In genomic region chr12:95692948-95693650, GRCm38 (mm10) we compare ENCODE assay signal across 7 mouse cellular contexts. TPM values are rescaled to one million over a fixed set of nuclear protein-coding genes. Genes with fewer than 3 reads are reported as not detected.
DNase-seq lines count a peak whose midpoint lies in the region; ATAC-seq and TF ChIP-seq lines count a peak whose summit lies in the region.

No protein-coding gene starts in this region.

- no peak for TF ChIP-seq POLR2A in limb, embryonic 14.5 days (IDR thresholded peaks at IDR 0.05; ENCODE audit: borderline replicate concordance, extremely low read depth, insufficient read depth, insufficient read length)

- H3K9me3 ChIP-seq in embryonic facial prominence, embryonic 10.5 days: no peaks in the 10 kb centered on the region
- no peaks in the 10 kb centered on the region for H3K9me3 ChIP-seq in heart, embryonic 13.5 days
- no peaks in the 10 kb centered on the region for H3K9me3 ChIP-seq in limb, embryonic 14.5 days (ENCODE audit: control insufficient read depth, low read length)

- peak overlapping the region; percentile 92 for H3K27ac ChIP-seq in left cerebral cortex, adult 2 months
- peak overlapping the region; percentile 95 for H3K27ac ChIP-seq in embryonic facial prominence, embryonic 10.5 days (replicated peaks)
- peak overlapping the region; percentile 97 for H3K27ac ChIP-seq in heart, embryonic 13.5 days (replicated peaks)
- H3K27ac ChIP-seq in limb, embryonic 14.5 days (replicated peaks; ENCODE audit: low read depth, low read length): peak overlapping the region; percentile 94

- DNase-seq in left cerebral cortex, adult 2 months (ENCODE audit: extremely low spot score in 1 of 2, low spot score in 2 of 2): peak; percentile 14 to 28
- no peak for DNase-seq in left cerebral cortex, postnatal 4 days
- DNase-seq in embryonic facial prominence, embryonic 10.5 days (ENCODE audit: low spot score): peak; percentile 46
- DNase-seq in limb, embryonic 14.5 days (ENCODE audit: low spot score): no peak
- peak; percentile 35 for DNase-seq in right cerebral cortex, postnatal 25 days
- no peak for DNase-seq in T-cell, adult 2 months (ENCODE audit: low spot score)

- no peaks in the 10 kb centered on the region for H3K36me3 ChIP-seq in embryonic facial prominence, embryonic 10.5 days (replicated peaks)
- no peaks in the 10 kb centered on the region for H3K36me3 ChIP-seq in heart, embryonic 13.5 days
- H3K36me3 ChIP-seq in limb, embryonic 14.5 days (ENCODE audit: control insufficient read depth, insufficient read depth, low read length): no peaks in the 10 kb centered on the region

- peak overlapping the region; percentile 86 for H3K4me2 ChIP-seq in heart, embryonic 13.5 days
- peak overlapping the region; percentile 83 for H3K4me2 ChIP-seq in limb, embryonic 14.5 days (replicated peaks; ENCODE audit: low read depth, low read length, severe bottlenecking)

- H3K27me3 ChIP-seq in embryonic facial prominence, embryonic 10.5 days (replicated peaks; ENCODE audit: low read depth, poor library complexity, severe bottlenecking): peaks cover 36% of the 10 kb centered on the region
- no peaks in the 10 kb centered on the region for H3K27me3 ChIP-seq in heart, embryonic 13.5 days (replicated peaks)
- no peaks in the 10 kb centered on the region for H3K27me3 ChIP-seq in limb, embryonic 14.5 days (ENCODE audit: control insufficient read depth, insufficient read depth, low read length)

- peaks cover 56% of the 10 kb centered on the region for H3K4me1 ChIP-seq in embryonic facial prominence, embryonic 10.5 days
- peaks cover 19% of the 10 kb centered on the region for H3K4me1 ChIP-seq in heart, embryonic 13.5 days
- peaks cover 5% of the 10 kb centered on the region; the same call in 1 of the 2 replicates for H3K4me1 ChIP-seq in limb, embryonic 14.5 days (ENCODE audit: control insufficient read depth, insufficient read depth, low read length)

- peak overlapping the region; percentile 93 for H3K4me3 ChIP-seq in left cerebral cortex, adult 2 months
- peak overlapping the region; percentile 85 for H3K4me3 ChIP-seq in embryonic facial prominence, embryonic 10.5 days
- peak overlapping the region; percentile 77 for H3K4me3 ChIP-seq in heart, embryonic 13.5 days
- peak overlapping the region; percentile 89 for H3K4me3 ChIP-seq in limb, embryonic 14.5 days (replicated peaks; ENCODE audit: low read length)

- no peak for TF ChIP-seq CTCF in left cerebral cortex, adult 2 months (IDR thresholded peaks at IDR 0.05)

- under 1% methylated on average over 13 of the region's 13 CpGs for WGBS in embryonic facial prominence, embryonic 10.5 days
- WGBS in heart, embryonic 13.5 days: 2% methylated on average over 13 of the region's 13 CpGs
- WGBS in limb, embryonic 14.5 days: 2% methylated on average over 13 of the region's 13 CpGs

- H3K9ac ChIP-seq in heart, embryonic 13.5 days: peak overlapping the region; percentile 97
- H3K9ac ChIP-seq in limb, embryonic 14.5 days (ENCODE audit: low read depth, low read length, severe bottlenecking): peak overlapping the region; percentile 93

- intact Hi-C loops in left cerebral cortex, adult 2 months (cut with DNase I): loop anchor here (5.0 kb wide), 3 partner anchors 206 to 936 kb away; no protein-coding TSS in a partner anchor
- intact Hi-C loops in left cerebral cortex, postnatal 4 days (cut with DNase I): no loop called here

- ATAC-seq in heart, embryonic 13.5 days (ENCODE audit: extremely low read depth, insufficient number of reproducible peaks, low FRiP score, low TSS enrichment): no peak
- ATAC-seq in limb, embryonic 14.5 days (ENCODE audit: low FRiP score, low read depth): no peak

RNA-seq across cellular contexts. Expression of gene Flrt2, which starts 1.1 kb away (rescaled TPM):
- total RNA-seq in left cerebral cortex, adult 2 months (2021): 10 to 100 TPM; 59.6 to 78.3 TPM
- total RNA-seq in left cerebral cortex, postnatal 4 days (2021): 10 to 100 TPM; 65.3 to 68.4 TPM
- polyA plus RNA-seq in embryonic facial prominence, embryonic 10.5 days (2016; fragmentation: Nextera tagmentation; extraction: Ambion mirVana): 28.5 and 35.2 TPM in 2 replicates
- polyA plus RNA-seq in heart, embryonic 13.5 days (2015; fragmentation: Nextera tagmentation; extraction: Ambion mirVana): 24.4 and 26.5 TPM in 2 replicates
- polyA plus RNA-seq in limb, embryonic 14.5 days (2012; rRNA removed): 32.9 and 38.4 TPM in 2 replicates
- polyA plus RNA-seq in limb, embryonic 14.5 days (2014; fragmentation: Nextera tagmentation; extraction: Ambion mirVana): 57.1 and 67.1 TPM in 2 replicates

Comparison
In these comparisons a context has a peak if more than half of its experiments do, and no peak if none do; other contexts are left out.
1. DNase-seq: peak in left cerebral cortex, adult 2 months (2 of 2), embryonic facial prominence, embryonic 10.5 days (single experiment) and right cerebral cortex, postnatal 25 days (single experiment); none in left cerebral cortex, postnatal 4 days (single experiment), limb, embryonic 14.5 days (single experiment) and T-cell, adult 2 months (single experiment).
2. Peak in every context shown above with its lines, with median percentiles within 50 percentile points of each other: H3K27ac ChIP-seq and H3K4me3 ChIP-seq.